Mouse (Mus musculus): ENCODE results near the gene Gadl1. TPM values are rescaled to one million over a fixed set of nuclear protein-coding genes. Genes with fewer than 3 reads are reported as not detected.
"Not testable (repeated sequence)": the region's sequence is repeated elsewhere in the genome, so short reads cannot be mapped to it uniquely, and the experiment has no call there.

Gadl1 gene
- polyA plus RNA-seq, 1 experiment from 2014 or later: 0.23 TPM

GRCm38 (mm10) chr9:116059156-116059555 is 149.9 kb downstream of the Gadl1 start:
- Histone ChIP-seq H3K27ac (no peak overlapping the region), H3K4me2 (replicated peaks) (no peak overlapping the region), H3K27me3 (ENCODE audit: control insufficient read depth, insufficient read depth, low read length) (no peaks in the 10 kb centered on the region), H3K36me3 (replicated peaks; ENCODE audit: control insufficient read depth, insufficient read depth) (no peaks in the 10 kb centered on the region), H3K9ac (no peak overlapping the region), H3K9me3 (ENCODE audit: control insufficient read depth, low read length) (no peaks in the 10 kb centered on the region), H3K4me3 (replicated peaks; ENCODE audit: low read length) (no peak overlapping the region), H3K4me1 (replicated peaks; ENCODE audit: control insufficient read depth, insufficient read depth, low read length) (no peaks in the 10 kb centered on the region)
- ATAC-seq (ENCODE audit: low FRiP score) (no peak), DNase-seq (ENCODE audit: low spot score) (no peak)
- 74% methylated on average over 4 of the region's 4 CpGs for WGBS

- Histone ChIP-seq H3K27ac (no peak overlapping the region), H3K4me1 (replicated peaks; ENCODE audit: control insufficient read depth, insufficient read depth, low read length) (no peaks in the 10 kb centered on the region), H3K9me3 (ENCODE audit: control insufficient read depth, low read length) (no peaks in the 10 kb centered on the region), H3K4me3 (replicated peaks; ENCODE audit: low read length) (no peak overlapping the region), H3K36me3 (replicated peaks; ENCODE audit: control insufficient read depth, insufficient read depth) (no peaks in the 10 kb centered on the region), H3K9ac (no peak overlapping the region), H3K4me2 (replicated peaks) (no peak overlapping the region), H3K27me3 (ENCODE audit: control insufficient read depth, insufficient read depth, low read length) (no peaks in the 10 kb centered on the region)
- ATAC-seq (ENCODE audit: low FRiP score) (no peak), DNase-seq (ENCODE audit: low spot score) (peak; percentile 45)
- WGBS: 17% methylated on average over 4 of the region's 4 CpGs
Measured at GRCm38 (mm10) chr9:116060691-116061090, 151.4 kb downstream of the Gadl1 start.

GRCm38 (mm10) chr9:116064774-116065173 is 155.5 kb downstream of the Gadl1 start:
- ATAC-seq (ENCODE audit: low FRiP score): no peak
- no peaks in the 10 kb centered on the region for H3K36me3 ChIP-seq (replicated peaks; ENCODE audit: control insufficient read depth, insufficient read depth)

GRCm38 (mm10) chr9:116071561-116071960 is 162.3 kb downstream of the Gadl1 start:
- H3K9ac ChIP-seq; H3K9me3 ChIP-seq (ENCODE audit: control insufficient read depth, low read length); H3K27ac ChIP-seq; H3K27me3 ChIP-seq (ENCODE audit: control insufficient read depth, insufficient read depth, low read length); H3K36me3 ChIP-seq (replicated peaks; ENCODE audit: control insufficient read depth, insufficient read depth); H3K4me1 ChIP-seq (replicated peaks; ENCODE audit: control insufficient read depth, insufficient read depth, low read length); DNase-seq (ENCODE audit: low spot score); H3K4me2 ChIP-seq (replicated peaks); ATAC-seq (ENCODE audit: low FRiP score); H3K4me3 ChIP-seq (replicated peaks; ENCODE audit: low read length): not testable (repeated sequence)
- WGBS: 100% methylated on average over 1 of the region's 1 CpGs

More at GRCm38 (mm10) chr9:116064774-116065173, 155.5 kb downstream of the Gadl1 start:
- Histone ChIP-seq H3K4me3 (replicated peaks; ENCODE audit: low read length) (no peak overlapping the region), H3K4me2 (replicated peaks) (no peak overlapping the region), H3K27me3 (ENCODE audit: control insufficient read depth, insufficient read depth, low read length) (no peaks in the 10 kb centered on the region), H3K27ac (no peak overlapping the region), H3K9ac (no peak overlapping the region), H3K9me3 (ENCODE audit: control insufficient read depth, low read length) (no peaks in the 10 kb centered on the region), H3K4me1 (replicated peaks; ENCODE audit: control insufficient read depth, insufficient read depth, low read length) (no peaks in the 10 kb centered on the region)
- WGBS: 88% methylated on average over 17 of the region's 17 CpGs
- DNase-seq (ENCODE audit: low spot score): no peak

- Histone ChIP-seq H3K4me2 (replicated peaks) (no peak overlapping the region), H3K4me1 (replicated peaks; ENCODE audit: control insufficient read depth, insufficient read depth, low read length) (no peaks in the 10 kb centered on the region), H3K27ac (no peak overlapping the region), H3K9me3 (ENCODE audit: control insufficient read depth, low read length) (no peaks in the 10 kb centered on the region), H3K27me3 (ENCODE audit: control insufficient read depth, insufficient read depth, low read length) (no peaks in the 10 kb centered on the region), H3K4me3 (replicated peaks; ENCODE audit: low read length) (no peak overlapping the region), H3K36me3 (replicated peaks; ENCODE audit: control insufficient read depth, insufficient read depth) (no peaks in the 10 kb centered on the region), H3K9ac (no peak overlapping the region)
- DNase-seq (ENCODE audit: low spot score) (no peak), ATAC-seq (ENCODE audit: low FRiP score) (no peak)
- 75% methylated on average over 4 of the region's 4 CpGs for WGBS
Measured at GRCm38 (mm10) chr9:116076163-116076562, 166.9 kb downstream of the Gadl1 start.

GRCm38 (mm10) chr9:116076946-116077345 is 167.7 kb downstream of the Gadl1 start:
- ATAC-seq (ENCODE audit: low FRiP score) (no peak), DNase-seq (ENCODE audit: low spot score) (no peak)
- Histone ChIP-seq H3K27ac (no peak overlapping the region), H3K27me3 (ENCODE audit: control insufficient read depth, insufficient read depth, low read length) (no peaks in the 10 kb centered on the region), H3K9ac (no peak overlapping the region), H3K4me3 (replicated peaks; ENCODE audit: low read length) (no peak overlapping the region), H3K9me3 (ENCODE audit: control insufficient read depth, low read length) (no peaks in the 10 kb centered on the region), H3K4me1 (replicated peaks; ENCODE audit: control insufficient read depth, insufficient read depth, low read length) (no peaks in the 10 kb centered on the region), H3K4me2 (replicated peaks) (no peak overlapping the region), H3K36me3 (replicated peaks; ENCODE audit: control insufficient read depth, insufficient read depth) (no peaks in the 10 kb centered on the region)
- WGBS: 76% methylated on average over 2 of the region's 2 CpGs

GRCm38 (mm10) chr9:116077419-116077818 is 168.2 kb downstream of the Gadl1 start:
- H3K4me2 ChIP-seq (replicated peaks): no peak overlapping the region
- no peak overlapping the region for H3K27ac ChIP-seq
- H3K9me3 ChIP-seq (ENCODE audit: control insufficient read depth, low read length): no peaks in the 10 kb centered on the region
- H3K9ac ChIP-seq: no peak overlapping the region
- no peaks in the 10 kb centered on the region for H3K36me3 ChIP-seq (replicated peaks; ENCODE audit: control insufficient read depth, insufficient read depth)
- no peaks in the 10 kb centered on the region for H3K4me1 ChIP-seq (replicated peaks; ENCODE audit: control insufficient read depth, insufficient read depth, low read length)
- WGBS: 98% methylated on average over 2 of the region's 2 CpGs
- H3K4me3 ChIP-seq (replicated peaks; ENCODE audit: low read length): no peak overlapping the region
- DNase-seq (ENCODE audit: low spot score): no peak
- no peaks in the 10 kb centered on the region for H3K27me3 ChIP-seq (ENCODE audit: control insufficient read depth, insufficient read depth, low read length)
- ATAC-seq (ENCODE audit: low FRiP score): no peak

- DNase-seq (ENCODE audit: low spot score) (no peak), ATAC-seq (ENCODE audit: low FRiP score) (no peak)
Measured at GRCm38 (mm10) chr9:116081781-116082180, 172.5 kb downstream of the Gadl1 start.

GRCm38 (mm10) chr9:116083300-116083699 is 174.0 kb downstream of the Gadl1 start:
- DNase-seq (ENCODE audit: low spot score) (no peak), ATAC-seq (ENCODE audit: low FRiP score) (no peak)
- no peaks in the 10 kb centered on the region for H3K27me3 ChIP-seq (ENCODE audit: control insufficient read depth, insufficient read depth, low read length)
- no peak overlapping the region for H3K4me3 ChIP-seq (replicated peaks; ENCODE audit: low read length)
- H3K27ac ChIP-seq: no peak overlapping the region
- H3K4me1 ChIP-seq (replicated peaks; ENCODE audit: control insufficient read depth, insufficient read depth, low read length): no peaks in the 10 kb centered on the region
- H3K4me2 ChIP-seq (replicated peaks): no peak overlapping the region
- no peaks in the 10 kb centered on the region for H3K36me3 ChIP-seq (replicated peaks; ENCODE audit: control insufficient read depth, insufficient read depth)
- H3K9ac ChIP-seq: no peak overlapping the region
- 78% methylated on average over 5 of the region's 5 CpGs for WGBS
- no peaks in the 10 kb centered on the region for H3K9me3 ChIP-seq (ENCODE audit: control insufficient read depth, low read length)

More at GRCm38 (mm10) chr9:116081781-116082180, 172.5 kb downstream of the Gadl1 start:
- Histone ChIP-seq H3K9me3 (ENCODE audit: control insufficient read depth, low read length) (no peaks in the 10 kb centered on the region), H3K4me1 (replicated peaks; ENCODE audit: control insufficient read depth, insufficient read depth, low read length) (no peaks in the 10 kb centered on the region), H3K9ac (no peak overlapping the region), H3K27ac (no peak overlapping the region), H3K36me3 (replicated peaks; ENCODE audit: control insufficient read depth, insufficient read depth) (no peaks in the 10 kb centered on the region), H3K4me2 (replicated peaks) (no peak overlapping the region), H3K27me3 (ENCODE audit: control insufficient read depth, insufficient read depth, low read length) (no peaks in the 10 kb centered on the region), H3K4me3 (replicated peaks; ENCODE audit: low read length) (no peak overlapping the region)
- 82% methylated on average over 4 of the region's 4 CpGs for WGBS

- DNase-seq (ENCODE audit: low spot score) (no peak), ATAC-seq (ENCODE audit: low FRiP score) (no peak)
- no peaks in the 10 kb centered on the region for H3K36me3 ChIP-seq (replicated peaks; ENCODE audit: control insufficient read depth, insufficient read depth)
- H3K4me1 ChIP-seq (replicated peaks; ENCODE audit: control insufficient read depth, insufficient read depth, low read length): no peaks in the 10 kb centered on the region
- H3K4me3 ChIP-seq (replicated peaks; ENCODE audit: low read length): no peak overlapping the region
- H3K9ac ChIP-seq: no peak overlapping the region
- no peaks in the 10 kb centered on the region for H3K9me3 ChIP-seq (ENCODE audit: control insufficient read depth, low read length)
- no peak overlapping the region for H3K27ac ChIP-seq
- no peak overlapping the region for H3K4me2 ChIP-seq (replicated peaks)
- H3K27me3 ChIP-seq (ENCODE audit: control insufficient read depth, insufficient read depth, low read length): no peaks in the 10 kb centered on the region
- WGBS: 93% methylated on average over 8 of the region's 8 CpGs
Measured at GRCm38 (mm10) chr9:116083726-116084323, 174.6 kb downstream of the Gadl1 start.
